Mouse (Mus musculus) hindbrain, embryonic 14.5 days (tissue): ENCODE results near the gene Ddx6. TPM values are rescaled to one million over a fixed set of nuclear protein-coding genes. Genes with fewer than 3 reads are reported as not detected.
"Not testable (repeated sequence)": the region's sequence is repeated elsewhere in the genome, so short reads cannot be mapped to it uniquely, and the experiment has no call there.

ENCODE experiments used
- ATAC-seq: fragments of 200-750 bp; cut with Nextera tagmentation; 2 replicates; pipeline ENCODE4 v1.8.0; 2017; ENCODE audit warnings: moderate number of reproducible peaks, mild to moderate bottlenecking, moderate TSS enrichment, moderate library complexity; ENCODE audit not compliant: low FRiP score
- DNase-seq: peaks from one replicate; pipeline ENCODE4 v3.0.0-alpha.2; 2015; ENCODE audit warnings: low spot score
- H3K27ac ChIP-seq: fragments of 300-500 bp; sonication (generic); 2 replicates; pipeline ENCODE4 v1.5.1; 2014; ENCODE audit warnings: mild to moderate bottlenecking, moderate library complexity
- H3K27me3 ChIP-seq: fragments of 300-500 bp; sonication (generic); 2 replicates; pipeline ENCODE4 v1.6.1; 2014; ENCODE audit warnings: mild to moderate bottlenecking, low read length, mixed read lengths; ENCODE audit not compliant: control insufficient read depth, insufficient read depth
- H3K36me3 ChIP-seq: fragments of 300-500 bp; sonication (generic); replicated peaks from 2 replicates; pipeline ENCODE4 v1.6.1; 2014; ENCODE audit not compliant: control insufficient read depth, insufficient read depth
- H3K4me1 ChIP-seq: fragments of 300-500 bp; sonication (generic); replicated peaks from 2 replicates; pipeline ENCODE4 v1.6.1; 2014; ENCODE audit warnings: antibody characterized with exemption, low read length, mixed read lengths; ENCODE audit not compliant: control insufficient read depth, insufficient read depth
- H3K4me2 ChIP-seq: fragments of 300-500 bp; sonication (generic); replicated peaks from 2 replicates; pipeline ENCODE4 v1.6.1; 2014; ENCODE audit warnings: mild to moderate bottlenecking, moderate library complexity
- H3K4me3 ChIP-seq: fragments of 300-500 bp; sonication (generic); replicated peaks from 2 replicates; pipeline ENCODE4 v1.5.1; 2014; ENCODE audit warnings: mild to moderate bottlenecking, low read length
- H3K9ac ChIP-seq: fragments of 300-500 bp; sonication (generic); 2 replicates; pipeline ENCODE4 v1.6.1; 2014
- H3K9me3 ChIP-seq: fragments of 300-500 bp; sonication (generic); 2 replicates; pipeline ENCODE4 v1.6.1; 2016; ENCODE audit warnings: low read length; ENCODE audit not compliant: control insufficient read depth
- WGBS: fragments of 180-500 bp; shearing (Covaris S2); extraction: QIAGEN DNeasy Blood & Tissue Kit; methylation state at CpG from one replicate; pipeline ENCODE4 v1.1.7; 2014; 5-methylcytosine and 5-hydroxymethylcytosine counted together
- polyA plus RNA-seq: library from polyadenylated mRNA; unstranded; fragments of >200 nt; fragmentation: Nextera tagmentation; extraction: Ambion mirVana; gene quantifications from 2 replicates; pipeline ENCODE4 v1.2.1, GENCODE M21; 2014

The Ddx6 gene
- polyA plus RNA-seq, 1 experiment from 2014 or later = 21.2 TPM

DNA sequence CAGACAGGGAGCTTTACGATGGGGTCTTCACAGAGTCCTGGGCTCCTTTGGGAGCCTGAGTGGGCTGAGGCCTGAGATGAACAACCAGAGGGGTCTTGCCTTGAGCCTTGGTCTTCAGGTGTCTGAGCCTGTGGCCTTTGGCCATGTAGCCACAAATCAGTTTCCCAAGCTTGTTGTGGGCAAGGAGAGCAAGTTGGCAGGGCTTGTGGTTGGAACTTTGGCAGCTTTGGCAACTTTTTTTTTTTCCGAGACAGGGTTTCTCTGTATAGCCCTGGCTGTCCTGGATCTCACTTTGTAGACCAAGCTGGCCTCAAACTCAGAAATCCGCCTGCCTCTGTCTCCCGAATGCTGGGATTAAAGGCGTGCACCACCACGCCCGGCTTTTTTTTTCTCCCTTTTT, 28.6 kb upstream of the Ddx6 start:
- not testable (repeated sequence) for H3K27me3 ChIP-seq, ATAC-seq, H3K4me1 ChIP-seq, H3K9ac ChIP-seq, H3K4me3 ChIP-seq, H3K36me3 ChIP-seq, H3K27ac ChIP-seq, H3K9me3 ChIP-seq, H3K4me2 ChIP-seq, DNase-seq
- WGBS = 93% methylated on average over 7 of the region's 7 CpGs

DNA sequence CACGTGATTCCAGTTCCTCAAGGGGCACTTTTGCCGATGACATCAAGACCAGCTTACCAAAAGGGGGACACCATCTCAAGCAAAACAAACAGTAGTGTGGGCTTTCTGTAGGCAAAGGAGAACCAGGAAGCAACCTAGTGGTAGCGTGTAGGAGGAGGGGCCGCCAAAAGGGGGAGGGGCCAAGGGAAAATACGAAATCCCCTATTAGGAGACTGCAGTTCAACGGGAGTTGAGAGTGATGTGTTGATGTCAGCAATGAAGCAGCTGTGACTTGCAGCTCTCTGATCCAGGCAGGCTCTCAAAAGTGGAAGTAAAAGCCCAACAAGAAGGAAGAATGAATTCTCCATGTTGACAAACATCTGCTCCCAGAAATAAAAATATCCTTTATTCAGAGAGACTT, 25.3 kb upstream of the Ddx6 start:
- H3K27me3 ChIP-seq = no peaks in the 10 kb centered on the region
- DNase-seq = no peak
- H3K27ac ChIP-seq = no peak overlapping the region
- H3K4me3 ChIP-seq = no peak overlapping the region
- H3K9me3 ChIP-seq = peaks cover 4% of the 10 kb centered on the region; the same call in 1 of the 2 replicates
- no peak overlapping the region for H3K9ac ChIP-seq
- 57% methylated on average over 6 of the region's 6 CpGs for WGBS
- H3K4me1 ChIP-seq = no peaks in the 10 kb centered on the region
- H3K36me3 ChIP-seq = no peaks in the 10 kb centered on the region
- ATAC-seq = no peak
- no peak overlapping the region for H3K4me2 ChIP-seq

DNA sequence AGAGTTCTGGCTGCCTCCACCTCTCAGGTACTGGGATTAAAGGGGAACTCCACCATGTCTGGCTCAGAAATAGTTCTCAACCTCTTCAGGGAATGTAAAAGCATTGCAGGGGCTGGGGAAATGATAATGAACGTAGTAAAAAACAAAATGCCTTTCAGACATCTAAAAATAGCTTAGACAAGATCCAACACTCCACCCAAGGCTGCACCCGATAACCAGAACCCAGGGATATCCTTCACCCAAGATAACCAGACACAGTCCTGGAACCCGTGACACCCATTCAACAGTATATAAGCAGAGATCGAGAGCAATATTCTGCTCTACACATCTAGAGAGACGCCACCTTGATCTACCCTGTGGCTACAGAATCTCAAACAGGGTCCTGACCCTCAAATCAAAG, 24.6 kb upstream of the Ddx6 start:
- Histone ChIP-seq H3K4me1 (no peaks in the 10 kb centered on the region), H3K36me3 (no peaks in the 10 kb centered on the region), H3K4me2 (no peak overlapping the region), H3K9ac (no peak overlapping the region), H3K4me3 (no peak overlapping the region), H3K27me3 (no peaks in the 10 kb centered on the region), H3K27ac (no peak overlapping the region), H3K9me3 (peaks cover 4% of the 10 kb centered on the region; the same call in 1 of the 2 replicates)
- no peak for ATAC-seq
- DNase-seq = no peak
- 94% methylated on average over 5 of the region's 5 CpGs for WGBS

- H3K27ac ChIP-seq = no peak overlapping the region
- H3K36me3 ChIP-seq = no peaks in the 10 kb centered on the region
- ATAC-seq = no peak
- H3K9ac ChIP-seq = no peak overlapping the region
- DNase-seq = no peak
- WGBS = 76% methylated on average over 3 of the region's 3 CpGs
- H3K4me3 ChIP-seq = no peak overlapping the region
- peaks cover 4% of the 10 kb centered on the region; the same call in 1 of the 2 replicates for H3K9me3 ChIP-seq
- no peaks in the 10 kb centered on the region for H3K27me3 ChIP-seq
- H3K4me2 ChIP-seq = no peak overlapping the region
- no peaks in the 10 kb centered on the region for H3K4me1 ChIP-seq
These were observed 23.3 kb upstream of the Ddx6 start for GRCm38 (mm10) chr9:44581423-44581822.

GRCm38 (mm10) chr9:44582390-44582789, 22.3 kb upstream of the Ddx6 start:
- no peak overlapping the region for H3K27ac ChIP-seq
- 91% methylated on average over 16 of the region's 16 CpGs for WGBS
- H3K9ac ChIP-seq = no peak overlapping the region
- no peak overlapping the region for H3K4me2 ChIP-seq
- H3K4me3 ChIP-seq = no peak overlapping the region
- no peak for ATAC-seq
- no peak for DNase-seq
- H3K27me3 ChIP-seq = no peaks in the 10 kb centered on the region
- H3K4me1 ChIP-seq = no peaks in the 10 kb centered on the region
- H3K9me3 ChIP-seq = peaks cover 4% of the 10 kb centered on the region; the same call in 1 of the 2 replicates
- no peaks in the 10 kb centered on the region for H3K36me3 ChIP-seq

DNA sequence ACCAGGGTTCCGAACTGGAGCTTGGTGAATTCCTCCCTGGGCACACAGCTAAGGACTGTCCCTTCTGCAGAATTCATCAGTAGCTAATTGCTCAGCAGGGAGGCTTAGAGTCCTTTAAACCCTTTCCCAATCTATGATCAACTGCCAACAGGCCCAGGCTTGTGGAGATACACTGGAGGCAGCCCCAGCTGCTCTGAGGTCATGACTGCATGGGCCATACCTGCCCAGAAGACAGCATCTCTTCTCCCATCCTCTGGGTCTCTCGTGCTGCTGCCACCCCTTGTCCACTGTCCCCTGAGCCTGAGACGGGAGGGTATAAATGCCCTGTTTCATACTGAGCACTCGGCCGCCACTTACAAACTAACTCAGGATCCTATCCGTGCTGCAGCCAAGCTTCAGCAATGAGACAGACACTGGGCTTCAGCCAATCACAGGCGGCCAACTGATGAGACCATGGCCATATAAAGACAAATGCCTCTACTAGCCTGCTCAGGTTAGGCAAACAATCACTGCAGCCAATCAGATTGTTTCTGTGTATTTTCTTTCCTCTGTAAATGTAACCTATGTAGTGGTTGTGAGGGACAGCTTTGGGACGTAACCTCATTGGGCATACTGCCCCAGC, 17.9 kb upstream of the Ddx6 start:
- ATAC-seq (no peak), DNase-seq (no peak)
- Histone ChIP-seq H3K36me3 (no peaks in the 10 kb centered on the region), H3K4me3 (no peak overlapping the region), H3K9ac (no peak overlapping the region), H3K27me3 (no peaks in the 10 kb centered on the region), H3K27ac (no peak overlapping the region), H3K9me3 (peaks cover 4% of the 10 kb centered on the region; the same call in 1 of the 2 replicates), H3K4me2 (no peak overlapping the region), H3K4me1 (no peaks in the 10 kb centered on the region)
- WGBS = 71% methylated on average over 8 of the region's 8 CpGs

DNA sequence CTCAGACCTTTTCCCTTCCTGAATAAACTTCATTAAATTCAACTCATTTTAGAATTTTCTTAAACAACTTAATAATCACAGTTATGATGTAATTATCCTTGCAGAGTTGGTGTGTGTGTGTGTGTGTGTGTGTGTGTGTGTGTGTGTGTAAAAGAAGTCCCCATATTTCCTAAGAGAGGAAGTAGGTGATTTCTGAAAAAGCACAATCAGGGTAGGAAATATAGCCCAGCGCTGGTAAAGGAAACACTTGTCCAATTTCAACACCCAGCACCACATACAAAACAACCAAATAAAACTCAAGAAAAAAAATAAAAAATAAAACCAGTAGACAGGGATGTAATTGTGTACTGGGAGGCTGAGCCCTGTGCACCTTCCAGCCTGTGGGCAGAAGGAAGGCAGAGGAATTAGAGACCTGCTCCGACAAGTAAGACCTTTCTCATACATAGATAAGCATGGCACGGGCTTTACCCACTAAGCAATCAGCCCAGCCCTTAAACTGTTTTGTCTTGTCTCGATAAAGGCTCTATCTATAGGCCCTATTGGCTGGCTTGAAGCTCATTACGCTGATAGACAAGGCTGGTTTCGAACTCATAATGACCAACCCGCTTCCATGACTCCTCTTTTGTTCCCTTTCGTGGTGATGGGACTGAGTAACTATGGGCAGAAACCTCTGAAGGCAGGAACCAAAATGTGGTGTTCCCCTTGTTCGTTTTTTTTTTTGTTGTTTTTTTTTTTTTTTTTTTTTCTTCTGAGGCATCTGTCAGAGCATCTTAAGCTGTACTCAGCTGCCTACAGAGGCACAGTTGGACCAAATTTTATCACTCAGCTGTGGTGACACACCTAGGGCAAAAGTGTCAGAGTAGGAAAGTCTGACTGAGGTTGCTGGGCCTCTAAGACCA, 17.2 kb upstream of the Ddx6 start:
- no peaks in the 10 kb centered on the region for H3K36me3 ChIP-seq
- no peak overlapping the region for H3K4me2 ChIP-seq
- H3K27ac ChIP-seq = no peak overlapping the region
- no peaks in the 10 kb centered on the region for H3K27me3 ChIP-seq
- peaks cover 4% of the 10 kb centered on the region; the same call in 1 of the 2 replicates for H3K9me3 ChIP-seq
- no peaks in the 10 kb centered on the region for H3K4me1 ChIP-seq
- H3K9ac ChIP-seq = no peak overlapping the region
- no peak overlapping the region for H3K4me3 ChIP-seq
- 91% methylated on average over 9 of the region's 9 CpGs for WGBS
- ATAC-seq (no peak), DNase-seq (no peak)

GRCm38 (mm10) chr9:44588605-44589004, 16.1 kb upstream of the Ddx6 start:
- H3K4me1 ChIP-seq = no peaks in the 10 kb centered on the region
- DNase-seq (no peak), ATAC-seq (no peak)
- H3K36me3 ChIP-seq = no peaks in the 10 kb centered on the region
- H3K4me3 ChIP-seq = no peak overlapping the region
- H3K9me3 ChIP-seq = peaks cover 4% of the 10 kb centered on the region; the same call in 1 of the 2 replicates
- no peak overlapping the region for H3K27ac ChIP-seq
- H3K27me3 ChIP-seq = no peaks in the 10 kb centered on the region
- no peak overlapping the region for H3K4me2 ChIP-seq
- H3K9ac ChIP-seq = no peak overlapping the region
- 79% methylated on average over 9 of the region's 9 CpGs for WGBS

DNA sequence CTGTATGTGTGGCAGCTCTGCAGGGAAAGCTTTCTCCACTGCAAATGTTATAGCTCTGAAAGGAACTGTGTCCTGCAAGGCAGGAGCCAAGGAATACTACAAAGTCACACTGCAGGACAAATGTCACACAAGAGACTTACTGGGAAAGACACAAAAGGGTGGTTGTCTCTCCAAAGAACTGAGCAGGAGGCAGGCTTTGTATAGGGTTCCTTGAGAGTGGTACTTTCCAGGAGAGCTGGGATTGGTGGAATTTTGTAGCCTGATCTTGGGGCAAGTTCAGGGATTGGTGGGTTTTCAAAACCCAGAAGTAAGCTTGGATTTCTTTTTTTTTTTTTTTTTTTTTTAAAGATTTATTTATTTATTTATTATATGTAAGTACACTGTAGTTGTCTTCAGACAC, 15.6 kb upstream of the Ddx6 start:
- DNase-seq (no peak), ATAC-seq (no peak)
- Histone ChIP-seq H3K36me3 (no peaks in the 10 kb centered on the region), H3K4me2 (no peak overlapping the region), H3K4me3 (no peak overlapping the region), H3K27ac (no peak overlapping the region), H3K9me3 (peaks cover under 1% of the 10 kb centered on the region; the same call in 1 of the 2 replicates), H3K4me1 (no peaks in the 10 kb centered on the region), H3K9ac (no peak overlapping the region), H3K27me3 (no peaks in the 10 kb centered on the region)
